Mouse (Mus musculus) liver, embryonic 16.5 days (tissue): ENCODE measurements around the gene Gm38393. TPM values are rescaled to one million over a fixed set of nuclear protein-coding genes. Genes with fewer than 3 reads are reported as not detected.

Source experiments
- polyA plus RNA-seq: library from polyadenylated mRNA; unstranded; fragments of >200 nt; fragmentation: Nextera tagmentation; extraction: Ambion mirVana; gene quantifications from 2 replicates; pipeline ENCODE4 v1.2.1, GENCODE M21; 2015

Gene Gm38393
- polyA plus RNA-seq, 1 experiment from 2014 or later, result not detected

Other genes starting within 250 kb of the Gm38393 start
- gene Snurf, start within 50 bp of the Gm38393 start, polyA plus RNA-seq, result 4.1 and 5.6 TPM in 2 replicates
- 4.1 and 4.7 TPM in 2 replicates for gene Snrpn, start 135.2 kb upstream of the Gm38393 start, polyA plus RNA-seq